14 mouse cellular contexts compared by ENCODE assay signal in genomic region chr17:78266271-78266670, GRCm38 (mm10).
"Had no signal": no experiment of that assay in that cellular context is flagged by ENCODE, and none has a peak within 500 bp of the region (broad histone marks: within the 10 kb centered on the region; RNA-seq: fewer than 3 reads in every experiment).

No protein-coding gene starts in this region.

- H3K4me3 ChIP-seq: intestine, embryonic 15.5 days; layer of hippocampus, adult 2 months; limb, embryonic 13.5 days; liver, embryonic 15.5 days; midbrain, embryonic 10.5 days; myocyte; neural tube, embryonic 15.5 days had no signal

- H3K9ac ChIP-seq: intestine, embryonic 15.5 days; limb, embryonic 13.5 days; liver, embryonic 15.5 days; neural tube, embryonic 15.5 days had no signal

- H3K36me3 ChIP-seq: intestine, embryonic 15.5 days; limb, embryonic 13.5 days; liver, embryonic 15.5 days; neural tube, embryonic 15.5 days had no signal

- H3K27ac ChIP-seq: intestine, embryonic 15.5 days; kidney, postnatal 0 days; layer of hippocampus, adult 2 months; limb, embryonic 13.5 days; liver, embryonic 15.5 days; midbrain, embryonic 10.5 days; neural tube, embryonic 15.5 days had no signal

- ATAC-seq: intestine, embryonic 15.5 days; lung, postnatal 0 days had no signal

- H3K4me1 ChIP-seq: liver, embryonic 15.5 days had no signal

- H3K4me2 ChIP-seq: intestine, embryonic 15.5 days; limb, embryonic 13.5 days; liver, embryonic 15.5 days; neural tube, embryonic 15.5 days had no signal

- DNase-seq: left cerebral cortex, postnatal 4 days; lung, adult 2 months; lung, postnatal 4 days; midbrain, embryonic 14.5 days; thymus, postnatal 36 days had no signal

- H3K27me3 ChIP-seq: intestine, embryonic 15.5 days; limb, embryonic 13.5 days; liver, embryonic 15.5 days; neural tube, embryonic 15.5 days had no signal

- H3K9me3 ChIP-seq: intestine, embryonic 15.5 days; limb, embryonic 13.5 days; liver, embryonic 15.5 days; midbrain, embryonic 10.5 days; neural tube, embryonic 15.5 days had no signal
